Mouse (Mus musculus): ENCODE data around the gene Cspg4. TPM values are rescaled to one million over a fixed set of nuclear protein-coding genes. Genes with fewer than 3 reads are reported as not detected.
A peak's percentile ranks its signal among the peaks of the same experiment; 100 is the strongest.

Gene Cspg4
- polyA plus RNA-seq (2015; fragmentation: Nextera tagmentation; extraction: Ambion mirVana): 6.0 and 6.5 TPM in 2 replicates

DNA sequence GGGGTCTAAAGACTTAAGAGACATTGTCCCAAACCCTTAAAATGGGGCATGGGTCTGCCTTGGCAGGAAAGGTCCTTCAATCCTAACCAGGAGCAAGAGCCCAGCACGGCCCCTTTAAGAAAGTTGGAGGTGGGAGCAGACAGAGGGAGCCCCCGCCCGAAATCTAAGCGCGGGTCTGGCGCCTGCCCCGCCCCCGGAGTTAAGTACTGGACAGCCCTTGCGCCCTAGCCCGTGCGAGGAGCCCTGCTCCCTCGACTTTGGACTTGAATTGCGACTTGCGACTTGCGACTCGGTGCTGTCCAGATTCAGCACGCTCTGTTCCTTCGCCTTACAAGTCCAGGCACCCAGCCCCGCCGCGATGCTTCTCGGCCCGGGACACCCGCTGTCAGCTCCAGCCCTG lies at the start of gene Cspg4:
Gene Cspg4, plus strand, starts transcription at position 202 of the 400 bp plus-strand sequence.
- Histone ChIP-seq H3K9ac (peak within 1 kb of the TSS; percentile 22; the same call in 1 of the 2 replicates), H3K9me3 (no peaks in the 10 kb centered on the region)
- 2% methylated on average over 24 of the region's 24 CpGs for WGBS

GRCm38 (mm10) chr9:56824900-56825299 lies 39.9 kb upstream of the Cspg4 start:
- H3K4me3 ChIP-seq: no peak overlapping the region
- no peaks in the 10 kb centered on the region for H3K9me3 ChIP-seq
- H3K4me1 ChIP-seq (replicated peaks): peaks cover 43% of the 10 kb centered on the region
- no peaks in the 10 kb centered on the region for H3K36me3 ChIP-seq
- H3K27me3 ChIP-seq: peaks cover 9% of the 10 kb centered on the region
- H3K27ac ChIP-seq (replicated peaks): peak overlapping the region; percentile 68; the same call in 1 of the 2 replicates
- H3K9ac ChIP-seq: no peak overlapping the region
- peak; percentile 36; the same call in 1 of the 2 replicates for ATAC-seq (ENCODE audit: low read depth)
- H3K4me2 ChIP-seq: peak overlapping the region; percentile 52; the same call in 1 of the 2 replicates
- 3% methylated on average over 3 of the region's 3 CpGs for WGBS

More for the DNA sequence above, at the start of gene Cspg4:
- H3K27ac ChIP-seq (replicated peaks): peak within 1 kb of the TSS; percentile 13; the same call in 1 of the 2 replicates
- no peaks in the 10 kb centered on the region for H3K36me3 ChIP-seq
- peaks cover 47% of the 10 kb centered on the region for H3K27me3 ChIP-seq
- peak within 1 kb of the TSS; percentile 32 for H3K4me3 ChIP-seq
- H3K4me2 ChIP-seq: peak within 1 kb of the TSS; percentile 43
- H3K4me1 ChIP-seq (replicated peaks): peaks cover 36% of the 10 kb centered on the region
- no peak for ATAC-seq (ENCODE audit: low read depth)

DNA sequence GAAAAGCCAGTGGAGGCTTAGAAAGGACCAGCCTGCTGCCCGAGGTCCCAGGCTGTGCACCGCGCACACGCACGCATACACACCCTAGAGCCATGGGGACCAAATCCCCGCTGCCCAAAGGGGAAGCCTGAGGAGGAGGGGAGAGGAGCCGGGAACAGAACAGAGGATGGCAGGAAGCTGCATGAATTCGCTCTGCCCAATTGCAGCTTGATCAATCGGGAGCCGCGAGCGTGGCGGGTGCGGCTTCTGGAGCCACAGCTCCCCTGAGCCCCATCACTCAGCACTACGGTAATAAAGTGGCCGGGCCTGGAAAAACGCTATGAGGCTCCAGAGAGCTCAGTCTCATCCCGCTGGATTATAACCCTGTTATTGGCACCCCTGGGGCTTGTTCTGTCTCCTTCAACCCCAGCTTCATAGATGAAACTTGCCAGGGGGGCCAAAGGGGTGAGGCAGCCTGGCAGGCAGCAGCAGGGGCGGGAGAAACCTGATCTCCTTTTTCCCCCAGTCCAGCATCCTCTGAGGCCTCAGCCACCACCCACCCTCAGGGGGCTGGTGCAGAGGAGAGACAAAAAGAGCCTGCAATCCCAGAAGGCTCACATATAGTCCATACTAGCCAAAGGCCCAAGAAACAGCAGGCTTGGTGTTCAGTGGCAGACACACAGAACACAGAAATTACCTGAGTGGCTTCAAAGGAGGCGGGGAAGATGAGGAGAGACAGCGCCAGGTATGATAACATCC lies 39.2 kb upstream of the Cspg4 start:
- peak overlapping the region; percentile 52 for H3K4me2 ChIP-seq
- H3K36me3 ChIP-seq: no peaks in the 10 kb centered on the region
- H3K4me1 ChIP-seq (replicated peaks): peaks cover 50% of the 10 kb centered on the region
- H3K27ac ChIP-seq (replicated peaks): peak overlapping the region; percentile 68
- H3K9ac ChIP-seq: peak overlapping the region; percentile 56
- H3K4me3 ChIP-seq: peak overlapping the region; percentile 17
- H3K9me3 ChIP-seq: no peaks in the 10 kb centered on the region
- WGBS: 6% methylated on average over 21 of the region's 21 CpGs
- peak; percentile 71 for ATAC-seq (ENCODE audit: low read depth)
- H3K27me3 ChIP-seq: peaks cover 9% of the 10 kb centered on the region

DNA sequence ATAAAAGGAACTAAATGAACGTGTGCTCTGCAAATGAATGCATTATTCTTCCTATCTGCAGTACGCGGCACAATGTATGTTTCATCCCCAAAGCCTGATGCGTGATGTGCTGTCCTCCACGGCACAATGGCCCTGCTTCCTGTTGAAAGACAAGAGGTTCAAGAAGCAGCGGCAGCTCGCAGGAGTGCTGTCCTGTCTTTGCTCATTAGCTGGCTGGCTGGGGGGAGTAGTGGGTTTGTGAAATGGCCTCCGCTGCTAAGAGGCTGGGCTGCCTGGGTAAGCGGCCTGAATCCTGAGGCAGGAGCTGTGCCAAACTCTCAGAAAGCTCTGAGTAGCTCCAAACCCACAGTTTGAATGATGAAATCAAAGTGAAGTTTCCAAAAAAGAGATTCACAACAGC lies 36.7 kb upstream of the Cspg4 start:
- no peak overlapping the region for H3K4me3 ChIP-seq
- H3K27me3 ChIP-seq: peaks cover 14% of the 10 kb centered on the region
- no peak overlapping the region for H3K4me2 ChIP-seq
- H3K4me1 ChIP-seq (replicated peaks): peaks cover 61% of the 10 kb centered on the region
- H3K9ac ChIP-seq: no peak overlapping the region
- H3K27ac ChIP-seq (replicated peaks): no peak overlapping the region
- no peaks in the 10 kb centered on the region for H3K9me3 ChIP-seq
- no peak for ATAC-seq (ENCODE audit: low read depth)
- H3K36me3 ChIP-seq: no peaks in the 10 kb centered on the region
- WGBS: 29% methylated on average over 9 of the region's 9 CpGs

- H3K4me3 ChIP-seq: no peak overlapping the region
- H3K4me2 ChIP-seq: no peak overlapping the region
- H3K36me3 ChIP-seq: no peaks in the 10 kb centered on the region
- no peak overlapping the region for H3K9ac ChIP-seq
- H3K9me3 ChIP-seq: no peaks in the 10 kb centered on the region
- no peak for ATAC-seq (ENCODE audit: low read depth)
- no peak overlapping the region for H3K27ac ChIP-seq (replicated peaks)
- WGBS: 71% methylated on average over 6 of the region's 6 CpGs
- peaks cover 17% of the 10 kb centered on the region for H3K27me3 ChIP-seq
- H3K4me1 ChIP-seq (replicated peaks): peaks cover 68% of the 10 kb centered on the region
Observed at GRCm38 (mm10) chr9:56828841-56829240, 36.0 kb upstream of the Cspg4 start.

- no peak overlapping the region for H3K4me3 ChIP-seq
- peaks cover 17% of the 10 kb centered on the region for H3K27me3 ChIP-seq
- no peak overlapping the region for H3K4me2 ChIP-seq
- no peak overlapping the region for H3K9ac ChIP-seq
- WGBS: 14% methylated on average over 4 of the region's 4 CpGs
- peak overlapping the region; percentile 69 for H3K27ac ChIP-seq (replicated peaks)
- no peaks in the 10 kb centered on the region for H3K9me3 ChIP-seq
- peaks cover 58% of the 10 kb centered on the region for H3K4me1 ChIP-seq (replicated peaks)
- H3K36me3 ChIP-seq: no peaks in the 10 kb centered on the region
- ATAC-seq (ENCODE audit: low read depth): no peak
Observed at GRCm38 (mm10) chr9:56830162-56830561, 34.7 kb upstream of the Cspg4 start.

- no peak for ATAC-seq (ENCODE audit: low read depth)
- no peak overlapping the region for H3K9ac ChIP-seq
- WGBS: 91% methylated on average over 3 of the region's 3 CpGs
Observed at GRCm38 (mm10) chr9:56831904-56832303, 32.9 kb upstream of the Cspg4 start.

GRCm38 (mm10) chr9:56832900-56833299 lies 31.9 kb upstream of the Cspg4 start:
- no peak overlapping the region for H3K4me3 ChIP-seq
- peaks cover 10% of the 10 kb centered on the region for H3K27me3 ChIP-seq
- peaks cover 45% of the 10 kb centered on the region for H3K4me1 ChIP-seq (replicated peaks)
- no peaks in the 10 kb centered on the region for H3K36me3 ChIP-seq
- ATAC-seq (ENCODE audit: low read depth): no peak
- no peak overlapping the region for H3K4me2 ChIP-seq
- 39% methylated on average over 6 of the region's 6 CpGs for WGBS
- H3K9me3 ChIP-seq: no peaks in the 10 kb centered on the region
- H3K27ac ChIP-seq (replicated peaks): no peak overlapping the region
- H3K9ac ChIP-seq: 0 out of 2 replicates have a peak overlapping the region, but pooled peaks have one; percentile 8

More at GRCm38 (mm10) chr9:56831904-56832303, 32.9 kb upstream of the Cspg4 start:
- Histone ChIP-seq H3K4me2 (no peak overlapping the region), H3K9me3 (no peaks in the 10 kb centered on the region), H3K27me3 (peaks cover 12% of the 10 kb centered on the region), H3K4me3 (no peak overlapping the region), H3K4me1 (replicated peaks) (peaks cover 46% of the 10 kb centered on the region), H3K27ac (replicated peaks) (no peak overlapping the region), H3K36me3 (no peaks in the 10 kb centered on the region)

- Histone ChIP-seq H3K9ac (no peak overlapping the region), H3K9me3 (no peaks in the 10 kb centered on the region), H3K4me3 (no peak overlapping the region), H3K36me3 (no peaks in the 10 kb centered on the region), H3K4me2 (no peak overlapping the region), H3K27ac (replicated peaks) (no peak overlapping the region), H3K4me1 (replicated peaks) (peaks cover 29% of the 10 kb centered on the region), H3K27me3 (peaks cover 17% of the 10 kb centered on the region)
- no peak for ATAC-seq (ENCODE audit: low read depth)
- WGBS: 85% methylated on average over 5 of the region's 5 CpGs
Observed at GRCm38 (mm10) chr9:56835152-56835551, 29.7 kb upstream of the Cspg4 start.

GRCm38 (mm10) chr9:56840721-56841120 lies 24.1 kb upstream of the Cspg4 start:
- Histone ChIP-seq H3K4me2 (no peak overlapping the region), H3K27ac (replicated peaks) (no peak overlapping the region), H3K36me3 (no peaks in the 10 kb centered on the region), H3K27me3 (peaks cover 9% of the 10 kb centered on the region), H3K9ac (no peak overlapping the region), H3K4me3 (no peak overlapping the region), H3K4me1 (replicated peaks) (peaks cover 54% of the 10 kb centered on the region), H3K9me3 (no peaks in the 10 kb centered on the region)
- 51% methylated on average over 5 of the region's 5 CpGs for WGBS
- no peak for ATAC-seq (ENCODE audit: low read depth)

- peak overlapping the region; percentile 66 for H3K27ac ChIP-seq (replicated peaks)
- H3K36me3 ChIP-seq: no peaks in the 10 kb centered on the region
- no peak for ATAC-seq (ENCODE audit: low read depth)
- no peaks in the 10 kb centered on the region for H3K9me3 ChIP-seq
- peaks cover 54% of the 10 kb centered on the region for H3K4me1 ChIP-seq (replicated peaks)
- H3K27me3 ChIP-seq: peaks cover 9% of the 10 kb centered on the region
- H3K9ac ChIP-seq: no peak overlapping the region
- H3K4me3 ChIP-seq: no peak overlapping the region
- H3K4me2 ChIP-seq: no peak overlapping the region
Observed at GRCm38 (mm10) chr9:56841864-56842263, 23.0 kb upstream of the Cspg4 start.

GRCm38 (mm10) chr9:56842303-56842719 lies 22.5 kb upstream of the Cspg4 start:
- H3K4me1 ChIP-seq (replicated peaks): peaks cover 54% of the 10 kb centered on the region
- H3K9ac ChIP-seq: no peak overlapping the region
- peak overlapping the region; percentile 66 for H3K27ac ChIP-seq (replicated peaks)
- WGBS: 0% methylated on average over 3 of the region's 3 CpGs
- H3K36me3 ChIP-seq: no peaks in the 10 kb centered on the region
- H3K9me3 ChIP-seq: no peaks in the 10 kb centered on the region
- H3K27me3 ChIP-seq: peaks cover 9% of the 10 kb centered on the region
- no peak overlapping the region for H3K4me3 ChIP-seq
- peak; percentile 79 for ATAC-seq (ENCODE audit: low read depth)
- H3K4me2 ChIP-seq: no peak overlapping the region
